Mouse (Mus musculus) fibroblast of lung, adult 2 months (primary cell): ENCODE measurements around the gene Fam222a.
A peak's percentile ranks its signal among the peaks of the same experiment; 100 is the strongest.

ENCODE experiments used
- DNase-seq: peaks from one replicate; pipeline ENCODE4 v3.0.0-alpha.2; 2011; ENCODE audit warnings: low read depth

Gene Fam222a

DNA sequence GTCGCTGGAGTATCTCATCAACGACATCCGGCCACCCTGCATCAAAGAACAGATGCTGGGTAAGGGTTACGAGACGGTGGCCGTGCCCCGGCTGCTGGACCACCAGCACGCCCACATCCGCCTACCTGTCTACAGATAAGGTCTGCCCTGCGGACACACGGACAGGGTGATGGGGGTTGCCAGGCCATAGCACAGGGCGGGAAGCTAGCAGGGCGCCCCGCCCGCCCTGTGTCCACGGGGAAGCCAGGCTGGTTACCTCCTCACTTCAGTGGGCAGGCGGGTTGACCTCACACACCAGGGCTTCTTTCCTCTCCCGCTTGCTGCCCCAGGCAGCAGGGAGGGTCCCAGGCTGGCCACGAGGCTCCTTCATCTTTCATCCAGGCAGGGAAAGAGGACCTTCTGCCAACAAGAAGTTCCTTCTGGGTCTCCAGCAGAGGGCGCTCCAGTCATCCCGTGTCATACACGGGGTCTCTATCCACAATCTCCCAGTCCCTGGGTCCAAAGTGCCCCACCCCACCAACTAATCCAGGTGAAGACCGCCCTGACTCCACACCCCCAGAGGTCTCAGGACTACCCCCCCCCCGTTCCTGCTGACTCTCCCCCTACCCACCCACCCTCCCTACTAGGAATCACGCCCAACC is 44.3 kb downstream of the Fam222a start:
- DNase-seq = no peak

DNA sequence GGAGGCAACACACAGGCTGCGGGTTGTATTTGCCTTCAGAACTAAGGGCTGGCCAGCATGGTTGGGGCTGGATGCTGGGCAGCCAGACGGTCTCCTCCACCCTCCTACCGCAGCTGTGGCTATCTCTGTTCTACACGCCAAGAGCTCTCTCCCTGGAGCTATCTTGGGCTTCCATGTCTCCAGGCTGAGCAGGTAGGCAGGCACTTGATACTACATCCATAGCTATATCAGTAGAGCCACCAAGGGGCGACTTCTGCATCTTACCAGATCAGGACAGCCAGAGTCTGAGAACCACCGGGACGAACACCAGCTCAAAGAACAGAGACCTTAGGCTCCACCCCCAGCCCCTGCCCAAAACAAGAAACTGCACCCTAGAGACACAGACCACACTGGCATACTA is 47.0 kb downstream of the Fam222a start:
- DNase-seq = no peak

GRCm38 (mm10) chr5:114616336-114617061 is 48.7 kb downstream of the Fam222a start:
- no peak for DNase-seq

GRCm38 (mm10) chr5:114617809-114618208 is 50.0 kb downstream of the Fam222a start:
- DNase-seq = no peak

DNA sequence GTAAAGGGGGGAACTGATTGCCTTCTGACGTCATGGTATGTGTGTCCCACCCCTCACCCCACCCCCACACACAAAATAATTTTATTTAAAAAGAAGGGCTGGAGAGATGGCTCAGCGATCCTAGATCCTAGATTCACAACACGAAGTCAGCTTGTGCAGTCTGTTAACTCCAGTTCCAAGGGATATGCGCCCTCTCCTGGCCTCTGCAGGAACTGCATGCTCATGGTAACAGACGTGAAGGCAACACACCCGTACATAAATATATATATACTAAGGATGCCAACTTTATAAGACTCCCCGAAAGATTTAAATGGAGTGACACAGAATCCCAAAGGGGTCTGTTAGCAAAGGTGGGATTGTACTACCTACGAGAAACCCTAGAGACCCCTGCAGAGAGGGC is 51.0 kb downstream of the Fam222a start:
- DNase-seq = no peak

GRCm38 (mm10) chr5:114620305-114620704 is 52.5 kb downstream of the Fam222a start:
- DNase-seq = no peak

DNA sequence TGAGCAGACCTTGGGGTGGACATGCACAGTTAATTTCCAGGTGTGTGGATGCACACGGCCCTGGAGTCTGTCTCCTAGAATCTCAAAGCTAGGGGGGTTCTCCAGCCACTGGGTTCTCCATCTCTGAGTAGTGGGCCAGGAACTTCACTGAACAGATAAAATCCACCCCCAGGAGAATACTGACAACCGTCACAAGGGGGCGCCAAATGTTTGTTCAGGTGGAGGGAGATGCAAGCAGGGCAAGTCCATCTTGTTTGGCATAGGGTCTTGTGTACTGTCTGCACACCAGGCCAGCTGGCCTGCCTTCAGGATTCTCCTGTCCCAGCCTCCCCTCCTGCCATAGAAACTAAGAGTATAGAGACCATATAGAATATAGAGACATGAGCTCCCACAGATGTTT is 57.8 kb downstream of the Fam222a start:
- DNase-seq = no peak

DNA sequence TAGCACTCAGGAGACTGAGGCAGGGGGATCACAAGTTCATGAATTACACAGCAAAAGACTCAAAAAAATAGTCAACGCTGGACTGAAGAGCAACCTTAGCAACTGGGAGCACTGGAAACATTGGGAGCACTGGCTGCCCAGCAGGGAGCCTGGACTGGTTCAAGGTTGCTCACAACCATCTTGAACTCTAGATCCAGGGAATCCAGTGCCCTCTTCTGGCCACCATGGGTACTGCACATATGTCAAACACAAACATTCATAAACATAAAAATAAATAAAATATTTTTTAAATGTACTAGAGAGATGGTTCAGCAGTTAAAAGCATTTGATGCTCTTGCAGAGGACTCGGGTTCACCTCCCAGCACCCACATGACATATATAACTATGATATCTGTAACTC is 63.5 kb downstream of the Fam222a start:
- DNase-seq = no peak

GRCm38 (mm10) chr5:114636091-114636490 is 68.3 kb downstream of the Fam222a start:
- no peak for DNase-seq

DNA sequence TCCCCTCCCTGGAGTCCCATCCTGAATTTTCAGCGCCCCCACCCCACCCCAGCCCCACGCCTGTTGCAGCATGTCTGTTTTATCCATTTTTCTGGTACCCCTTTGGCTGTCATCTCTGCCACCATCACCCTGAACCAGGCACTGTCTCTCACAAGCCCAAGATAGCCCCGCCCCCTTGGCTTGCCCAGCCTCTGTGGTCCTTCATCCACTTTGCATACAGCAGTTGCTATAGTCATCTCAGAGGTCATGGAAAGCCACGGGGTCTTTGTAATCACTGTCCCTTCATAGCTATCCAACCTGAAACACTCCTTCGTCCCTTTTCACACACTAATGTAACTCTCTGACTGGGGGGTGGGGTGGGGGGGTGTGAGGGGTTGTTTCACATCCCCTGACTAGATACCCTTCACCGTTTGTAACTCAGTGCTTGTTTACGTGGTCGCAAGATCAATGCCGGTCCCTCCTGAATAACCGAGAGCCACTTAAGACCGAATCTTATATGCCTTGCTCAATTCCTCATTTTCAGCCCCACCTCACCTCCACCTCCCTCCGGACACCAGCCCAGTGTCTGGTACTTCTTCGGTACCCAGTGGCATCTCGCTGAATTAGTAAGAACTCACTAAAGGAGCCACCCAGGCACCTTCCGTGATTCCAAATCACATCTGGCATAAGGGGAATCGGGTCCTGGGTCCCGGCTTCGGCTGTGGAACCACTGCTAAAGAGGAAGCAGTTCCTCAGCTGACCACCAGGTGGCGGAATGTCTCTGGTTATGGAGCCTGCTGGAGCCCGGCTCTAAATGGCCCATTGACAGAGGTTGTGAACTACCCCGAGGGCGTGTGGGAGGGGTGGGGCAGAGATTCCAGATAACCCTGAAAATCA is 71.2 kb downstream of the Fam222a start:
- peak; percentile 53 for DNase-seq

DNA sequence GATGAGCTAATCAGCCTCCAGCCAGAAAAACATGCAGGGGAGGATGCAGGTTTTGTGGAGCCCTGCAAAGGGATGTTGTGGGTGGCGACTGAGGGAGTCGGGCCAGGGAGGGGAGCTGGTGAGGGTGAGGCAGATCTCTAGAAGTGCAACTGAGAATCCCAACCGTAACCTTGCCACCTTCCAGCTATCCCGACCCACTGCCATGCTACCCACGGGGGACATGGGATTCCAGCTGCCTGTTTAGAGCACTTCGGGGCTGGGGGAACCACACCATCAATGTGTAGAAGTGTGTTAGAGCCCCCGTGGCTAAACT is 71.8 kb downstream of the Fam222a start:
- no peak for DNase-seq

- DNase-seq = no peak
Observed at GRCm38 (mm10) chr5:114640809-114641208, 73.0 kb downstream of the Fam222a start.

DNA sequence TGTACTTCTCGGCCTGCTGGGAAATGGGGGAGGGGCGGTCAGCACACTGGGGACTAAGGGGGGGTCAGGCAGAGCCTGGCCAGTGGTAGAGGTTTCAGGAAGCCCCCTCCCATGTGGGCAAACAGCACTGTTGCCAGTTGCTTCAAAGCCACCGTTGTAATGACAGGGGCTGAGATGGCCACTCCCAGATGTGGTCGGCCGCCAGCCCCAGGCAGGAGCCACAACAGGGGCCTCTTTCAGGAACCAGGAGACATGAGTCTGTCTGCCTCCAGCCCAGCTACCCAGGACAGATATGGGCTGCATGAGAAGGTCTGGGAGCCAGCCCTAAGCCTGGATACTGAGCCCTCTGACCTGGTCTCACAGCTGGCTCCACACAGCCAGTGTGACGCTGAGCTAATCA is 77.1 kb downstream of the Fam222a start:
- no peak for DNase-seq

DNA sequence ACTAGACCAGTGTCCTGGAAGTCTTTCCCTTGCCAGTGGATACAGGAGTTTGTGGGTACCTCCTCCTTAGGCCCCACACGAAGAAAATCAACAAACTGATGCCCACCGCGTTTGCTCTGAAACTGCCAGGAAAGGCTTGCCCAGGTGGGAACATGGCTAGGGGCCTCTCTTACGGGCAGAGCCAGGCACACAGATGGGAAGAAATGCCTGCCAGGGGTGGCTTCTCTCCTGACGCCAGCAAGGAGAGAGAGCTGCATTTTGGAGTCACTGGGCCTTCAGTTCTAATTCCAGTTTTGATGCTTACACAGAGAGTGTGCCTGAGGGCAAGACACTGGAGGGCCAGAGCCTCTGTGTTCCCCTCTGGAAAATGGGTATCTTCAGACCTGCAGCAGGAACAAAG is 78.1 kb downstream of the Fam222a start:
- DNase-seq = no peak

GRCm38 (mm10) chr5:114647211-114647974 is 79.6 kb downstream of the Fam222a start:
- DNase-seq = no peak

DNA sequence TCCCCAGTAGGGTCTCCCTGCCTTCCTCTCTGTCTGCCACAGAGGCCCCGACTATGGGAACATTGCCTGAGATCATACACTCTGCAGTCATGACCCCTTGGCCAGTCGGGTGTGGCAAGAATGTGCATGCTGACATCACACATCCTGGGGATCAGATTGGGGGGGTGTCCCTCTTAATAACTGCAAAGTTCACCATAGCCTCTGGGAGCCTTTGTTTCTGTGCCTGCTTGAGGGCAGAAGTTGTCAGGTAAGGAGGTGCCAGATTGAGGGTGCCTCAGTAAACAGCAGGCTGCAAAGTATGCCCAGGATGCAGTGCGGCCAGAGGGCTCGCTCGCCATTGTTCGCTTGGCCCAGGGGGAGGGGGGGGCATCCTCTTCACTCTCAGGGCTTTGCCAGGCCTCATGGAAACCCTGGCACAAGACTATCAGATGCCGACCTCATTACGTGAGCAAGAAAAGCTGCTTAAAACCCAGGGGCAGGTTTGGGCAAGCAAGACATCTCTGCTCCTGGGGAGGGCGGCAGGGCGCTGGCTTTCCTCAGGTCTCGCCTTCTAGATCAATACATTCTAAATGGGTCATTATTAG is 81.0 kb downstream of the Fam222a start:
- no peak for DNase-seq

DNA sequence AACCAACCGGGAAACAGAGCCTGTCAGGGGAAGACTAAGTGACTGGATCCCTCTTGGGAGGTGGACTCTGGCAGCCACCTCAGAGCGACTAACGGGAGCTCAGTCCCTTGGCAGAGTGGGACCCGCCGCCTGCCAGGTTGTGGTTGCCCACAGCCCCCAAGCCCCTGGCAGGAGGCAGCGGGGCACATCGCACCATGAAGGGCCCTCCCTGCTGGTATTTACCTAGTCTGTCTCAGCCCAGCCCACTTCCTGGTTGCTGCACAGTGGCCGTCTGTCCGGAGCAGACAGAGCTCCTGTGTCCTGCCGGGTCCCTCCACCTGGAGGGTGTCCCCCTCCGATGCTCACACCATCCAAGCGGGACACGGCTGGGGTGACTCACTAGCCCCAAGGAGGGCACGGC is 83.2 kb downstream of the Fam222a start:
- DNase-seq = no peak

DNA sequence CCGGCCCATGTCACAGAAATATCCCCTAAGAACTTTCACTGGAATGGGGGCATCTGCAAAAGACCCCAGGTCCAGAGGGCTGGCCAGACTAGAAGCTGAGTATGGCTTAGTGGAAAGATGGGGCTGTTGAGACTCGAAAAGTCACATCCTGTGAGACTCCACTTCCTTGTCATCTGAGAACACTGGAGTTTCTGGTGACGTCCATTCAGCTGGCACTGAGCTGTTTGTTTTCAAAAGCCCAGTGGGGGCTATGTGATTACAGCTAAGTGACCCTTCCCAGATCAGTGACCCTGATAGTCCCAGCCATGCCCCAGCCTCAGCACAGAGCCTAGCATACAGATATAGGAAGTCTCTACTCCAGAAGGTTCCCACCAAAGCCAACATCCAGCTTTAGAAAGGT is 83.6 kb downstream of the Fam222a start:
- DNase-seq = no peak

GRCm38 (mm10) chr5:114653656-114654437 is 86.0 kb downstream of the Fam222a start:
- DNase-seq = no peak

GRCm38 (mm10) chr5:114655721-114656120 is 87.9 kb downstream of the Fam222a start:
- DNase-seq = no peak

DNA sequence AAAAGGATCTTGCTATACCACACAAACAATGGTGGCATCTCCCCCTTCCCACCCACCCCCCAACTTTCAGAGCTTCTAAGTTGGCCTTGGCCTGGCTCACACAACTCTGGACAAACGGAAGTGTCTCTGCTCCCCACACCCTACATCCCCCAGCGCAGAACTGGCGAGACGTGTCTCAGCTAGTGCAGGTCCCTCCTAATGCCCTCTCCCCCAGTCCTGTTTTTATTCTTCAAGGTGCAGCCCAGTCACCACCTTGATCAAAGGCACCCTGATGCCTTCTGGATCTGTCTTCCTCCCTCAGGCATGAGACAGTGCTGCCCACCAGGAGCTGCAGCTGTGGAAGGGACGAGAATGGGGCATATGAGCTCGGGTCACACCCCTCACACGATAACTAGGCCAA is 88.5 kb downstream of the Fam222a start:
- no peak for DNase-seq
